Mouse (Mus musculus) lung, postnatal 4 days (tissue): Measurements from ENCODE around the gene Meis1.
A peak's percentile ranks its signal among the peaks of the same experiment; 100 is the strongest.

Experiments
- DNase-seq, 2 experiments: peaks; one replicate each; pipeline ENCODE4 v3.0.0; 2021

The Meis1 gene

GRCm38 (mm10) chr11:18988637-18989263 is 30.0 kb downstream of the Meis1 start:
- DNase-seq = no peak

GRCm38 (mm10) chr11:18983813-18984212 is 35.0 kb downstream of the Meis1 start:
- no peak for DNase-seq

GRCm38 (mm10) chr11:18983294-18983693 is 35.5 kb downstream of the Meis1 start:
- DNase-seq = no peak

GRCm38 (mm10) chr11:18982331-18982730 is 36.5 kb downstream of the Meis1 start:
- no peak for DNase-seq

GRCm38 (mm10) chr11:18981367-18981766 is 37.4 kb downstream of the Meis1 start:
- DNase-seq = no peak

GRCm38 (mm10) chr11:18980615-18981014 is 38.2 kb downstream of the Meis1 start:
- no peak for DNase-seq

- no peak for DNase-seq
Observed at GRCm38 (mm10) chr11:18975087-18975486, 43.7 kb downstream of the Meis1 start.

- DNase-seq = peak in 1 of 2 experiments; percentile 31
Observed at GRCm38 (mm10) chr11:18973808-18974207, 45.0 kb downstream of the Meis1 start.

GRCm38 (mm10) chr11:18972968-18973367 is 45.8 kb downstream of the Meis1 start:
- DNase-seq = no peak

- no peak for DNase-seq
Observed at GRCm38 (mm10) chr11:18971551-18971950, 47.2 kb downstream of the Meis1 start.

GRCm38 (mm10) chr11:18969920-18970336 is 48.9 kb downstream of the Meis1 start:
- DNase-seq = no peak

GRCm38 (mm10) chr11:18964418-18964817 is 54.4 kb downstream of the Meis1 start:
- no peak for DNase-seq

- DNase-seq = peak in 1 of 2 experiments; percentile 56
Observed at GRCm38 (mm10) chr11:18963202-18964136, 55.3 kb downstream of the Meis1 start.

- DNase-seq = no peak
Observed at GRCm38 (mm10) chr11:18959465-18959864, 59.3 kb downstream of the Meis1 start.

GRCm38 (mm10) chr11:18957805-18958770 is 60.7 kb downstream of the Meis1 start:
- DNase-seq = peak; percentile 54 to 68

GRCm38 (mm10) chr11:18957097-18957804 is 61.5 kb downstream of the Meis1 start:
- no peak for DNase-seq

- DNase-seq = no peak
Observed at GRCm38 (mm10) chr11:18955969-18956368, 62.8 kb downstream of the Meis1 start.

- DNase-seq = no peak
Observed at GRCm38 (mm10) chr11:18954852-18955251, 63.9 kb downstream of the Meis1 start.

GRCm38 (mm10) chr11:18953892-18954291 is 64.9 kb downstream of the Meis1 start:
- DNase-seq = no peak

GRCm38 (mm10) chr11:18948600-18949295 is 70.0 kb downstream of the Meis1 start:
- DNase-seq = no peak

GRCm38 (mm10) chr11:18947434-18947833 is 71.4 kb downstream of the Meis1 start:
- peak in 1 of 2 experiments; percentile 34 for DNase-seq
